Mouse (Mus musculus) hindbrain, embryonic 13.5 days (tissue): ENCODE results near the gene Rhox4b. TPM values are rescaled to one million over a fixed set of nuclear protein-coding genes. Genes with fewer than 3 reads are reported as not detected.
"Not testable (repeated sequence)": the region's sequence is repeated elsewhere in the genome, so short reads cannot be mapped to it uniquely, and the experiment has no call there.

ENCODE experiments used
- ATAC-seq: fragments of 200-750 bp; cut with Nextera tagmentation; 2 replicates; pipeline ENCODE4 v1.8.0; 2017; ENCODE audit warnings: moderate TSS enrichment; ENCODE audit not compliant: low FRiP score
- H3K27ac ChIP-seq: fragments of 300-500 bp; sonication (generic); 2 replicates; pipeline ENCODE4 v1.5.1; 2015; ENCODE audit warnings: inconsistent platforms, mild to moderate bottlenecking, moderate library complexity
- H3K27me3 ChIP-seq: fragments of 300-500 bp; sonication (generic); 2 replicates; pipeline ENCODE4 v1.6.1; 2015; ENCODE audit warnings: mild to moderate bottlenecking, inconsistent platforms
- H3K36me3 ChIP-seq: fragments of 300-500 bp; sonication (generic); 2 replicates; pipeline ENCODE4 v1.6.1; 2015; ENCODE audit warnings: mild to moderate bottlenecking, inconsistent platforms
- H3K4me1 ChIP-seq: fragments of 300-500 bp; sonication (generic); replicated peaks from 2 replicates; pipeline ENCODE4 v1.6.1; 2015; ENCODE audit warnings: inconsistent platforms
- H3K4me2 ChIP-seq: fragments of 300-500 bp; sonication (generic); 2 replicates; pipeline ENCODE4 v1.6.1; 2015; ENCODE audit warnings: inconsistent platforms, mild to moderate bottlenecking, moderate library complexity
- H3K4me3 ChIP-seq: fragments of 300-500 bp; sonication (generic); 2 replicates; pipeline ENCODE4 v1.5.1; 2015; ENCODE audit warnings: mild to moderate bottlenecking, inconsistent platforms
- H3K9ac ChIP-seq: fragments of 300-500 bp; sonication (generic); 2 replicates; pipeline ENCODE4 v1.6.1; 2015; ENCODE audit warnings: mild to moderate bottlenecking, inconsistent platforms
- H3K9me3 ChIP-seq: fragments of 300-500 bp; sonication (generic); 2 replicates; pipeline ENCODE4 v1.6.1; 2016; ENCODE audit warnings: inconsistent platforms
- WGBS: fragments of 180-500 bp; shearing (Covaris S2); methylation state at CpG from one replicate; pipeline ENCODE4 v1.1.7; 2015; 5-methylcytosine and 5-hydroxymethylcytosine counted together
- polyA plus RNA-seq: library from polyadenylated mRNA; unstranded; fragments of >200 nt; fragmentation: Nextera tagmentation; extraction: Ambion mirVana; gene quantifications from 2 replicates; pipeline ENCODE4 v1.2.1, GENCODE M21; 2015

The Rhox4b gene
- polyA plus RNA-seq, result not detected in 2 replicates

- H3K9me3 ChIP-seq, H3K4me3 ChIP-seq, H3K27me3 ChIP-seq, H3K9ac ChIP-seq, H3K36me3 ChIP-seq, H3K4me2 ChIP-seq, H3K27ac ChIP-seq, ATAC-seq, H3K4me1 ChIP-seq: not testable (repeated sequence)
- 90% methylated on average over 14 of the region's 15 CpGs for WGBS
Measured at GRCm38 (mm10) chrX:37432194-37432593, at the start of gene Rhox4b. Gene Rhox4b (plus strand): TSS chrX:37432494.

DNA sequence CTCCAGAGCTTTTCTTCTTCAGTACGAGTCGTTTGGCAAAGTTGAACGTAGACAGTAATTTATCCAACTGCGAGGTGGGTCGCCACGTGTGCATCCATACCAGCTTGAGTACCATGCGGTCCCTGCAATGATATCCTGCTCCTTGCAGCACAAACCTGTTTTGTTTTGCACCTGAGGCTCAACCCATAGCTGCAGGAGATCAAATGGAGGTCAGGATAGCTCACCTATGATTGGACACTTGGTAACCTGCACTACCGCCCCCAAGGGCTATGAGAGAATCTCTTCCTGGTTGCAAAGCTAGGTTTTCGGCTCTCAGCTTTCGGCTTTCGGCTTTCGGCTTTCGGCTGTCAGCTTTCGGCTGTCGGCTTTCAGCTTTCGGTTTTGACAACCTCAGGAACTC lies 41.7 kb upstream of the Rhox4b start, which contains the start of gene Rhox4a2:
Rhox4a2 (plus strand) TSS at position 301 of the 400 bp plus-strand sequence.
- not testable (repeated sequence) for H3K36me3 ChIP-seq, ATAC-seq, H3K9ac ChIP-seq, H3K4me2 ChIP-seq, H3K27ac ChIP-seq, H3K27me3 ChIP-seq, H3K4me3 ChIP-seq, H3K4me1 ChIP-seq, H3K9me3 ChIP-seq
- WGBS, result 96% methylated on average over 9 of the region's 16 CpGs

GRCm38 (mm10) chrX:37411767-37412166 lies 20.5 kb upstream of the Rhox4b start, which contains the start of gene Rhox2b:
Gene Rhox2b (plus strand): TSS chrX:37412067.
- H3K9ac ChIP-seq, H3K9me3 ChIP-seq, H3K36me3 ChIP-seq, H3K27ac ChIP-seq, H3K4me1 ChIP-seq, ATAC-seq, H3K4me2 ChIP-seq, H3K4me3 ChIP-seq, H3K27me3 ChIP-seq: not testable (repeated sequence)
- no CpG with 5 or more reads among the region's 9 CpGs for WGBS

GRCm38 (mm10) chrX:37453380-37453779 lies 21.1 kb downstream of the Rhox4b start, which contains the start of gene Rhox2c:
Gene Rhox2c (plus strand): TSS chrX:37453680.
- H3K27ac ChIP-seq, H3K27me3 ChIP-seq, H3K4me2 ChIP-seq, H3K36me3 ChIP-seq, ATAC-seq, H3K9ac ChIP-seq, H3K4me1 ChIP-seq, H3K9me3 ChIP-seq, H3K4me3 ChIP-seq: not testable (repeated sequence)
- WGBS, result 95% methylated on average over 7 of the region's 10 CpGs

DNA sequence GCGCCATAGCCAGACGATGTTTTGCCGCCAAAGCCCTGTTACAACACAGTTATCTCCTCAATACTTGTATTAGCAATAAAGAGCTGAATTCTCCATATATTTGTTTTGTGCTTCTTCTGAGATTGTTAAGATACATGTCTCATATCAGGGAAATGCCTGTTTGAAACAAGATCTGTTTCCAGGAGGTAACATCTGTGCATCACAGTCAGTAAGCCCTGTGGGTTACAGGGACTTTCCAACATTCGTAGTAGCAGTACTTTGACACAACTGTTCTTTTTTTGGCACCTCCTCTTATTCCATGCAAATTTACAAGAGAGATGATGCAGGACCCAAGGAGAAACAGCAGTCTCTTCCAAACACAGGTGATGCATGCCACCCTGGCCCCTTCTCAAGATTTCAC lies 26.0 kb downstream of the Rhox4b start, which contains the start of gene Rhox3c:
Rhox3c (plus strand) TSS at position 301 of the 400 bp plus-strand sequence.
- not testable (repeated sequence) for H3K4me2 ChIP-seq, H3K4me3 ChIP-seq, H3K27me3 ChIP-seq, ATAC-seq, H3K27ac ChIP-seq, H3K9me3 ChIP-seq, H3K9ac ChIP-seq, H3K36me3 ChIP-seq, H3K4me1 ChIP-seq
- 90% methylated on average over 3 of the region's 4 CpGs for WGBS

DNA sequence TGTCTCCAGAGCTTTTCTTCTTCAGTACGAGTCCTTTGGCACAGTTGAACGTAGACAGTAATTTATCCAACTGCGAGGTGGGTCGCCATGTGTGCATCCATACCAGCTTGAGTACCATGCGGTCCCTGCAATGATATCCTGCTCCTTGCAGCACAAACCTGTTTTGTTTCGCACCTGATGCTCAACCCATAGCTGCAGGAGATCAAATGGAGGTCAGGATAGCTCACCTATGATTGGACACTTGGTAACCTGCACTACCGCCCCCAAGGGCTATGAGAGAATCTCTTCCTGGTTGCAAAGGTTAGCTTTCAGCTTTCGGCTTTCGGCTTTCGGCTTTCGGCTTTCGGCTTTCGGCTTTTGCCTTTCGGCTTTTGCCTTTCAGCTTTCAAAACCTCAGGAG lies 47.7 kb downstream of the Rhox4b start, which contains the start of gene Rhox4c:
Rhox4c (plus strand) TSS at position 301 of the 400 bp plus-strand sequence.
- not testable (repeated sequence) for H3K4me1 ChIP-seq, H3K9ac ChIP-seq, H3K27ac ChIP-seq, H3K4me2 ChIP-seq, H3K9me3 ChIP-seq, H3K4me3 ChIP-seq, H3K36me3 ChIP-seq, ATAC-seq, H3K27me3 ChIP-seq
- WGBS, result 95% methylated on average over 14 of the region's 14 CpGs

Other genes starting within 250 kb of the Rhox4b start
- gene Ndufa1, start 241.3 kb upstream of the Rhox4b start, polyA plus RNA-seq, result 683 and 716 TPM in 2 replicates
- gene Rnf113a1, start 241.2 kb upstream of the Rhox4b start, polyA plus RNA-seq, result 18.6 and 20.0 TPM in 2 replicates
- not detected in 2 replicates for gene Gm9, start 221.5 kb upstream of the Rhox4b start, polyA plus RNA-seq
- gene Rhox1, start 210.2 kb upstream of the Rhox4b start, polyA plus RNA-seq, result not detected in 2 replicates
- gene Rhox2a, start 187.5 kb upstream of the Rhox4b start, polyA plus RNA-seq, result 0.32 TPM in 1 of 2 replicates, not detected in the other
- not detected in 2 replicates for gene Rhox3a, start 182.6 kb upstream of the Rhox4b start, polyA plus RNA-seq
- not detected in 2 replicates for gene Rhox4a, start 167.2 kb upstream of the Rhox4b start, polyA plus RNA-seq
- not detected in 2 replicates for gene Rhox3a2, start 52.5 kb upstream of the Rhox4b start, polyA plus RNA-seq
- not detected in 2 replicates for gene Rhox4a2, start 41.6 kb upstream of the Rhox4b start, polyA plus RNA-seq
- gene Rhox2b, start 20.4 kb upstream of the Rhox4b start, polyA plus RNA-seq, result not detected in 2 replicates
- 0.94 TPM in 1 of 2 replicates, not detected in the other for gene Rhox2c, start 21.2 kb downstream of the Rhox4b start, polyA plus RNA-seq
- not detected in 2 replicates for gene Rhox3c, start 26.1 kb downstream of the Rhox4b start, polyA plus RNA-seq
- gene Rhox4c, start 47.8 kb downstream of the Rhox4b start, polyA plus RNA-seq, result not detected in 2 replicates
- not detected in 2 replicates for gene Rhox2d, start 60.9 kb downstream of the Rhox4b start, polyA plus RNA-seq
- not detected in 2 replicates for gene Rhox4d, start 81.9 kb downstream of the Rhox4b start, polyA plus RNA-seq
- gene Rhox2e, start 98.0 kb downstream of the Rhox4b start, polyA plus RNA-seq, result not detected in 2 replicates
- not detected in 2 replicates for gene Rhox3e, start 109.5 kb downstream of the Rhox4b start, polyA plus RNA-seq
- not detected in 2 replicates for gene Rhox4e, start 124.9 kb downstream of the Rhox4b start, polyA plus RNA-seq
- not detected in 2 replicates for gene Rhox2f, start 138.9 kb downstream of the Rhox4b start, polyA plus RNA-seq
- not detected in 2 replicates for gene Rhox3f, start 148.5 kb downstream of the Rhox4b start, polyA plus RNA-seq
- not detected in 2 replicates for gene Rhox4f, start 175.2 kb downstream of the Rhox4b start, polyA plus RNA-seq
- not detected in 2 replicates for gene Rhox3g, start 196.1 kb downstream of the Rhox4b start, polyA plus RNA-seq
- gene Rhox2g, start 211.0 kb downstream of the Rhox4b start, polyA plus RNA-seq, result not detected in 2 replicates
- not detected in 2 replicates for gene Rhox4g, start 218.8 kb downstream of the Rhox4b start, polyA plus RNA-seq
- not detected in 2 replicates for gene Rhox3h, start 236.3 kb downstream of the Rhox4b start, polyA plus RNA-seq
- gene Rhox2h, start 240.8 kb downstream of the Rhox4b start, polyA plus RNA-seq, result not detected in 2 replicates